Mouse (Mus musculus): ENCODE data around the gene Enam. TPM values are rescaled to one million over a fixed set of nuclear protein-coding genes. Genes with fewer than 3 reads are reported as not detected.
"Not testable (repeated sequence)": the region's sequence is repeated elsewhere in the genome, so short reads cannot be mapped to it uniquely, and the experiment has no call there.

Enam gene
- total and polyA plus RNA-seq, 3 experiments, result not detected

DNA sequence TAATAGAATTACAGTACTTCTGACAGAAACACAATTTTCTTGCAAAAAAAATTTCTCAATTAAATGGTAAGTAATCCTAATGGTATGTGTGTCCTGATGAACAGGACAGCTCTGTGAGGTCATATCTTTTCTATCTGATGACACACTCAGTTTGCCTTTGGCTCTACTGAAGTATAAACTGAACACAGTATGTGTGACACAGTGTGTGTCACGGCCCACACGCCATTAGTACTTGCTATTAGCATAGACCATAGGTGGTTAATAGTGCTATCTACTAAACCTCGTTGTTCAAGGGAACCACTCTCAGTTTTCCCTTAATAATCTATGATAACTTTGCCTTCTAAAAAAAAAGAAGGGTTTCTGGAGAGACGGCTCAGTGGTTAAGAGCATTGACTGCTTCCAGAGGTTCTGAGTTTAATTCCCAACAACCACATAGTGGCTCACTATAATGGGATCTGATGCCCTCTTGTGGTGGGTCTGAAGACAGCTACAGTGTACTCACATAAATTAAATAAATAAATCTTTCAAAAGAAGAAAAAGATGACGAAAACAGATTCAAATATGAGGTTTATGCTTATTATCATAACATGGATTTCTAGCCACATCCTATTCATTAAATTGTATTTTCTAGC, 55.0 kb downstream of the Enam start (continued):
- TF ChIP-seq MXI1 (IDR thresholded peaks at IDR 0.05; ENCODE audit: low read depth, low read length) (no peak), SMC3 (IDR thresholded peaks at IDR 0.05; ENCODE audit: low read depth, low read length) (peak; percentile 70)

DNA sequence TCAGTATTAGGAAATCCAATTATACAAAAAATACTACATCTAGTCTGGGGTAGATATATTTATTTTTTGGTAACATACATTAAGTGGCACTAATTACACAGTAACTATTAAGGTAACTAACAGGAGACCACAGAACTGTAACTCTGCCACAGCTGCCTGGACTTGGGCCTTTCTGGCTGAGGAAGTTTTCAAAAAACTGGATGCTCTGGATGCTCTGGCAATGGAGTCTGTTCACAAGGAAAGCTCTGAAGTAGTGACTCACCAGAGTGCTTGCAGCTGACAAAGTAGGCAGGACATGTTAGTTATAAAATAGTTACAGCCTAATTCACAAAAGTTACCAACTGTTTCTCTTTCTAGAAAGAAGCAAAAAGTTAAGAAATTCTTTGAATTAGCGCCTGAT, 56.6 kb downstream of the Enam start:
- H3K4me1 ChIP-seq (ENCODE audit: control insufficient read depth in 1 of 2, insufficient read depth in 2 of 2, low read length in 2 of 2); H3K36me3 ChIP-seq (ENCODE audit: control insufficient read depth in 1 of 2, insufficient read depth in 2 of 2, low read length in 2 of 2); H3K9me3 ChIP-seq (replicated peaks; ENCODE audit: insufficient read depth, low read length); H3K79me2 ChIP-seq (ENCODE audit: control insufficient read depth, insufficient read depth, low read length, poor library complexity); H3K4me3 ChIP-seq (ENCODE audit: control insufficient read depth in 1 of 2, insufficient read depth in 1 of 2, low read depth in 2 of 2, low read length in 2 of 2); DNase-seq (ENCODE audit: low read depth, low spot score); H3K9ac ChIP-seq (ENCODE audit: control insufficient read depth, low read depth, low read length, poor library complexity, severe bottlenecking); H3K27ac ChIP-seq (ENCODE audit: control insufficient read depth, low read depth, low read length); H3K27me3 ChIP-seq (ENCODE audit: control insufficient read depth in 1 of 2, insufficient read depth in 2 of 2, low read length in 2 of 2): not testable (repeated sequence)

DNA sequence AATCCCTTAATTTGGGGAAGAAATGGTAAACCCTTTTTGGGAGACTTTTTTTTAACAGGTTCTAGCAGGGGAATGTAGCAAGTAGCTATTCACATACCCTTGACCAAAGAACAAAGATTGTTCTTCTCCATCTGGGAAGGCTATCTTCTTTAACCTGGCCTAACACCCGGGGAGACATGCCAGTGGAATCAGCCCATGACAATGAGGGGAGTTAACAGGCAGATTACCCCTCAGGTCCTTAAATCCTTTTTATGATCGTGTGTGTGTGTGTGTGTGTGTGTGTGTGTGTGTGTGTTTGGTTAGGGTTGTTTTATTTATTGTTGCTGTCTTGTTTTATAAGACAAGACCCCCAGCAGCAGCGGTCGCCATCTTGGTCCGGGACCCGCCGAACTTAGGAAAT, 57.8 kb downstream of the Enam start:
- no peaks in the 10 kb centered on the region for H3K4me1 ChIP-seq (ENCODE audit: control insufficient read depth in 1 of 2, insufficient read depth in 2 of 2, low read length in 2 of 2)
- no peaks in the 10 kb centered on the region for H3K79me2 ChIP-seq (ENCODE audit: control insufficient read depth, insufficient read depth, low read length, poor library complexity)
- no peaks in the 10 kb centered on the region for H3K9me3 ChIP-seq (replicated peaks; ENCODE audit: insufficient read depth, low read length)
- H3K4me3 ChIP-seq (ENCODE audit: control insufficient read depth in 1 of 2, insufficient read depth in 1 of 2, low read depth in 2 of 2, low read length in 2 of 2), result no peak overlapping the region
- peaks cover 0 to 2% of the 10 kb centered on the region in 2 experiments; a peak in 2 of 4 replicates for H3K27me3 ChIP-seq (ENCODE audit: control insufficient read depth in 1 of 2, insufficient read depth in 2 of 2, low read length in 2 of 2)
- no peak overlapping the region for H3K27ac ChIP-seq (ENCODE audit: control insufficient read depth, low read depth, low read length)
- no peak for DNase-seq (ENCODE audit: low read depth, low spot score)
- H3K36me3 ChIP-seq (ENCODE audit: control insufficient read depth in 1 of 2, insufficient read depth in 2 of 2, low read length in 2 of 2), result no peaks in the 10 kb centered on the region
- H3K9ac ChIP-seq (ENCODE audit: control insufficient read depth, low read depth, low read length, poor library complexity, severe bottlenecking), result no peak overlapping the region
- no peak for TF ChIP-seq TAL1 (IDR thresholded peaks at IDR 0.05; ENCODE audit: low read length)
- TF ChIP-seq MEF2A (IDR thresholded peaks at IDR 0.05; ENCODE audit: extremely low read depth, insufficient replicate concordance, low read depth, low read length, poor library complexity, severe bottlenecking), result no peak
- TF ChIP-seq POLR2AphosphoS2 (IDR thresholded peaks at IDR 0.05; ENCODE audit: low read length), result no peak
- TF ChIP-seq ZKSCAN1 (IDR thresholded peaks at IDR 0.05; ENCODE audit: low read depth, low read length), result no peak
- no peak for TF ChIP-seq HCFC1 (IDR thresholded peaks at IDR 0.05; ENCODE audit: low read depth, low read length)
- TF ChIP-seq NRF1 (IDR thresholded peaks at IDR 0.05; ENCODE audit: insufficient read depth, low read depth, low read length, poor library complexity, severe bottlenecking), result no peak
- no peak for TF ChIP-seq ZNF384 (IDR thresholded peaks at IDR 0.05; ENCODE audit: low read depth, low read length)
- TF ChIP-seq BHLHE40 (IDR thresholded peaks at IDR 0.05; ENCODE audit: borderline replicate concordance, low read depth, low read length), result no peak
- TF ChIP-seq POLR2A (IDR thresholded peaks at IDR 0.05; ENCODE audit: control insufficient read depth in 1 of 2, insufficient read depth in 1 of 2, low read depth in 1 of 2, low read length in 2 of 2, poor library complexity in 1 of 2), result no peak
- TF ChIP-seq USF2 (IDR thresholded peaks at IDR 0.05; ENCODE audit: borderline replicate concordance in 1 of 2, insufficient read depth in 1 of 2, low read depth in 1 of 2, low read length in 2 of 2), result no peak
- TF ChIP-seq CHD1 (IDR thresholded peaks at IDR 0.05; ENCODE audit: low read depth, low read length), result no peak

All from MEL (cell line).